Mouse (Mus musculus) spleen, adult 2 months (tissue): Measurements from ENCODE around the gene Retreg1.

Source experiments
- CTCF ChIP-seq: fragments of 200-500 bp; IDR thresholded peaks from 2 replicates; pipeline ENCODE4 v1.5.1; 2011; ENCODE audit warnings: mild to moderate bottlenecking, inconsistent platforms; ENCODE audit not compliant: insufficient read depth, insufficient read length, insufficient replicate concordance; ENCODE audit errors: extremely low read depth
- POLR2A ChIP-seq: fragments of 200-500 bp; IDR thresholded peaks from 2 replicates; pipeline ENCODE4 v1.6.1; 2011; ENCODE audit warnings: low read depth, low read length, inconsistent platforms

DNA sequence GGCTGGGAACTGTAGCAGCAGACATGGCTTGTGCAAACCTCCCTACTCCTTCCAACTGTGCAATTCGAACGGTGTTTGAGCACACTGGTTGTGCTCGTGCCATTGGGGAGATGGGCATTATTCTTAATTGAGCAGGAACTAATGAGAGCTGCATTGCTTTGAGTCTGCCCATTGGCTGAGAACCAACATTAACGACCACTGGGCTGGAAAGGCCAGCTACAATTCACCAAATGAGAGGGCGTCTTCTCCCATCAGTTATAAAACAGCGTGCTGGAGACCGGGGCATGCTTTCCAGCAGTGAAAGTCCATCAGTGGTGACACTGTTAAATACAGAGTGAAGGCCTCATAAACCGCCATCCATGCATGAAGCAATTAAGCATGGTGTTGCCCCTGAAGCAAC, 178.7 kb downstream of the Retreg1 start:
- TF ChIP-seq CTCF (no peak), POLR2A (no peak)
